ENCODE assay signal across 7 mouse cellular contexts in the genomic region with DNA sequence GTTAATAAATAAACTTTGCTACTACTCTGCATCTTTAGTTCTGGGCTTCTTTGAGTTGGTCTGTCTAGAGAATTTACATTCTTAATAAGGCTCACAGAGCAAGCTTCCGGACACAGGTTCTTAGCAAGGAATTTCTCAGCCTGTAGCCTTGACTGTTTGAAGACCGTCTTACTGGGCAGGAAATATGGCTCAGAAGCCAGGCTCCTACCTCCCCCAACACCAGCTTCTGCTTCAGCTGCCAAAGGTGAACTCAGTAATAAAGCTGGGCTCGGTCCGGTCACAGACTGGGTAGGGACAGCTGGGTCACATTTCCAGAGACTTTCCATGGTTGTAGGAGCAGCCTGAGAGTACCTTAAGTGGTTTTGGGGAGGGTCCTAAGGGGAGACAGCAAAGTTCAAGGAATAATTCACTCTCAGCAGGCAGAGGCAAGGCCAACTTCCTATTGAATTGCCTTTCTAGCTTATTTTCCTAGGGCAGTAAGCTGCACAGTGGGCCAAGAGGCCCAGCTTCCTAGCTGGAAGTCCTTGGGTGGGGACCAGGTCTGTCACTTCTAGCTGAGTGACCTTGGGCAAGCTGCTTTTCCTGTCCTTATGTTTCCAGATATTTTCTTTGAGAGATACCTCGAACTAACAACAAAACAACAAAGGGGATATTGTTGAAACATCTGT. TPM values are rescaled to one million over a fixed set of nuclear protein-coding genes. Genes with fewer than 3 reads are reported as not detected.
DNase-seq lines count a peak whose midpoint lies in the region; ATAC-seq and TF ChIP-seq lines count a peak whose summit lies in the region.

No protein-coding gene starts in this region.

- TF ChIP-seq CTCF in cortical plate, adult 2 months (IDR thresholded peaks at IDR 0.05; ENCODE audit: extremely low read depth, insufficient read depth, low read length), result no peak

- no peak overlapping the region for H3K9ac ChIP-seq in embryonic facial prominence, embryonic 11.5 days (replicated peaks; ENCODE audit: low read length)
- no peak overlapping the region for H3K9ac ChIP-seq in limb, embryonic 13.5 days

- H3K4me2 ChIP-seq in embryonic facial prominence, embryonic 11.5 days (ENCODE audit: low read depth, low read length), result no peak overlapping the region
- H3K4me2 ChIP-seq in limb, embryonic 13.5 days (replicated peaks), result peak overlapping the region; percentile 46

- H3K4me1 ChIP-seq in cortical plate, adult 2 months (ENCODE audit: control insufficient read depth, insufficient read depth, low read length), result peaks cover 5% of the 10 kb centered on the region
- peaks cover 8% of the 10 kb centered on the region for H3K4me1 ChIP-seq in embryonic facial prominence, embryonic 11.5 days (ENCODE audit: control insufficient read depth, insufficient read depth, low read length)
- H3K4me1 ChIP-seq in limb, embryonic 13.5 days, result peaks cover 44% of the 10 kb centered on the region

- ATAC-seq in embryonic facial prominence, embryonic 11.5 days (replicated peaks; ENCODE audit: insufficient number of reproducible peaks, low FRiP score, low TSS enrichment, low read depth), result no peak
- ATAC-seq in limb, embryonic 13.5 days (ENCODE audit: low FRiP score, low read depth), result no peak
- no peak for ATAC-seq in CD4-positive, CD25-positive, alpha-beta regulatory T cell, adult 4 months

- H3K9me3 ChIP-seq in embryonic facial prominence, embryonic 11.5 days (replicated peaks; ENCODE audit: control insufficient read depth, low read length), result no peaks in the 10 kb centered on the region
- H3K9me3 ChIP-seq in limb, embryonic 13.5 days, result no peaks in the 10 kb centered on the region

- whole genome bisulfite sequencing in embryonic facial prominence, embryonic 11.5 days, result 23% methylated on average over 5 of the region's 5 CpGs
- WGBS in limb, embryonic 13.5 days, result 21% methylated on average over 5 of the region's 5 CpGs

- H3K4me3 ChIP-seq in cortical plate, adult 2 months (ENCODE audit: insufficient read depth, low read length), result no peak overlapping the region
- H3K4me3 ChIP-seq in embryonic facial prominence, embryonic 11.5 days (ENCODE audit: low read depth, low read length), result no peak overlapping the region
- peak overlapping the region; percentile 12; the same call in 1 of the 2 replicates for H3K4me3 ChIP-seq in limb, embryonic 13.5 days

- H3K36me3 ChIP-seq in embryonic facial prominence, embryonic 11.5 days (replicated peaks; ENCODE audit: control insufficient read depth, insufficient read depth, low read depth, low read length), result no peaks in the 10 kb centered on the region
- H3K36me3 ChIP-seq in limb, embryonic 13.5 days, result no peaks in the 10 kb centered on the region

- no peak for TF ChIP-seq POLR2A in cortical plate, adult 2 months (IDR thresholded peaks at IDR 0.05; ENCODE audit: extremely low read depth, insufficient read depth, low read length)

- peak; percentile 21 for DNase-seq in embryonic facial prominence, embryonic 11.5 days (ENCODE audit: low spot score)
- DNase-seq in heart, postnatal 4 days, result peak; percentile 42
- no peak for DNase-seq in thymus, postnatal 25 days
- DNase-seq in frontal cortex, postnatal 10 days (ENCODE audit: low spot score in 2 of 2), result no peak

- H3K27me3 ChIP-seq in embryonic facial prominence, embryonic 11.5 days (ENCODE audit: control insufficient read depth, insufficient read depth, low read length), result peaks cover 2% of the 10 kb centered on the region; the same call in 1 of the 2 replicates
- H3K27me3 ChIP-seq in limb, embryonic 13.5 days, result peaks cover 31% of the 10 kb centered on the region

- H3K27ac ChIP-seq in cortical plate, adult 2 months (ENCODE audit: insufficient read depth, low read length), result peak overlapping the region; percentile 54
- H3K27ac ChIP-seq in embryonic facial prominence, embryonic 11.5 days (replicated peaks; ENCODE audit: low read depth, low read length), result 0 out of 2 replicates have a peak overlapping the region, but pooled peaks have one; percentile 22
- H3K27ac ChIP-seq in limb, embryonic 13.5 days, result peak overlapping the region; percentile 39; the same call in 1 of the 2 replicates

RNA-seq across cellular contexts. Expression of gene Limch1, which starts 3.0 kb away (rescaled TPM):
- 51.1 and 56.3 TPM in 2 replicates for polyA plus RNA-seq in cortical plate, adult 2 months (2012; rRNA removed)
- polyA plus RNA-seq in embryonic facial prominence, embryonic 11.5 days (2014; fragmentation: Nextera tagmentation; extraction: Ambion mirVana), result 69.3 and 73.0 TPM in 2 replicates
- total RNA-seq in heart, postnatal 4 days (2021), result 100 to 1,000 TPM; 102 TPM
- 75.5 and 82.0 TPM in 2 replicates for polyA plus RNA-seq in limb, embryonic 13.5 days (2015; fragmentation: Nextera tagmentation; extraction: Ambion mirVana)
- not detected for polyA plus RNA-seq in CD4-positive, CD25-positive, alpha-beta regulatory T cell, adult 4 months (2017; shearing (Covaris generic))

Comparison
In these comparisons a context has a peak if more than half of its experiments do, and no peak if none do; other contexts are left out.
1. DNase-seq: peak in embryonic facial prominence, embryonic 11.5 days (single experiment) and heart, postnatal 4 days (single experiment); none in thymus, postnatal 25 days (single experiment) and frontal cortex, postnatal 10 days (0 of 2).
2. RNA of gene Limch1, which starts 3.0 kb away (polyA plus RNA-seq): 75.5 to 82.0 TPM in limb, embryonic 13.5 days, 69.3 to 73.0 TPM in embryonic facial prominence, embryonic 11.5 days and 51.1 to 56.3 TPM in cortical plate, adult 2 months; not detected in CD4-positive, CD25-positive, alpha-beta regulatory T cell, adult 4 months; every median in the first group is over 10 times any median in the second.
3. Peak in every context shown above with its lines, with median percentiles within 50 percentile points of each other: H3K27ac ChIP-seq.